Mouse (Mus musculus): ENCODE measurements around the gene Nyap1. TPM values are rescaled to one million over a fixed set of nuclear protein-coding genes. Genes with fewer than 3 reads are reported as not detected.

The Nyap1 gene
- polyA plus RNA-seq, 1 experiment from 2014 or later: 4.4 TPM

DNA sequence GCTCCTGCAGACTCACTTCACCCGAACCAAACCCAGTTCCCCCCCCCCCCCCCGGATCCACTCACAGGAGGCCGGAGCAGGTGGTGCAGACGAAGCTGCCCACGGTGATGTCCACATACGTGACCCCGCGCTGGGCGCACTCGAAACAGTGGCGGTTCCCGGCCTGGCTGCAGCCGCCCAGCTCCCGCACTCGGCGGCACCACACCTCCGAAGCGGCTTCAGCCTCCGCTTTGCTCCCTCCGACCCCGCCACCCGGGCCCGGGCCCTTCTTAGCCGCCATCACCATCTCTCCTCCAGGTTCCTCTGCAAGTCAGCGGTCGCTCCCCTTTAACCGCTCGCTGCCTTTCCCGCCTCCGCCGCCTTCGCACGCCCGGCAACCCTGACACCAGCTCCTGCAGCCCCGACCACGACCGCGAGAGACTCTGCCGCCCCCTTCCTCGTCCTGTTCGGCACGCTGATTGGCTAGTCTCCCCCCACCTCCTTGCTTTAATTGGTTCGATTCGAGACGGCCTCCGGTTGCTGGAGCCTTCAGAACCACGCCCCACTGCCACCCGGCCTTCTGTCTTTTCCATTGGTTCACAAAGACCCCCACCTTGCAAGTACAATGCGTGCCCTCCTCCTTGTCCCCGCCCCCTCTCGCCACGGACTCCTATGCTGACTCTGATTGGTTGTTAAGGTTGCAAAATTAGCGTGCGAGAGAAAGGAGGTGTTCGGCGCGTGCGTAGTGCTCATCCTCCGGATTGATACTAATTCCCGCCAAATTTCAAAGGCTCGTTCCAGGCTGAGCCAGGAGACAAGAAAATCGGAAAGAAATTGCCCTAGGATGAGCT, 56.9 kb downstream of the Nyap1 start, which contains the start of gene Agfg2:
Gene Agfg2 (minus strand): TSS at position 433 of the 830 bp plus-strand sequence.
- no peaks in the 10 kb centered on the region for H3K36me3 ChIP-seq (ENCODE audit: control insufficient read depth, insufficient read depth, low read length)
- H3K9ac ChIP-seq (ENCODE audit: low read length): peak within 1 kb of the TSS; percentile 66
- H3K9me3 ChIP-seq (ENCODE audit: control insufficient read depth, low read length): no peaks in the 10 kb centered on the region
- peaks cover 13% of the 10 kb centered on the region for H3K4me1 ChIP-seq (ENCODE audit: control insufficient read depth, insufficient read depth, low read length)
- DNase-seq (ENCODE audit: low spot score): peak; percentile 98
- peak within 1 kb of the TSS; percentile 49; the same call in 1 of the 2 replicates for H3K27ac ChIP-seq (ENCODE audit: low read depth, low read length)
- H3K4me3 ChIP-seq (ENCODE audit: low read depth, low read length): peak within 1 kb of the TSS; percentile 71
- ATAC-seq (ENCODE audit: insufficient read depth, low FRiP score, low TSS enrichment): peak; percentile 97
- no peaks in the 10 kb centered on the region for H3K27me3 ChIP-seq (ENCODE audit: control insufficient read depth, insufficient read depth, low read length)
- peak within 1 kb of the TSS; percentile 86 for H3K4me2 ChIP-seq (ENCODE audit: low read depth)
- under 1% methylated on average over 58 of the region's 62 CpGs for WGBS

DNA sequence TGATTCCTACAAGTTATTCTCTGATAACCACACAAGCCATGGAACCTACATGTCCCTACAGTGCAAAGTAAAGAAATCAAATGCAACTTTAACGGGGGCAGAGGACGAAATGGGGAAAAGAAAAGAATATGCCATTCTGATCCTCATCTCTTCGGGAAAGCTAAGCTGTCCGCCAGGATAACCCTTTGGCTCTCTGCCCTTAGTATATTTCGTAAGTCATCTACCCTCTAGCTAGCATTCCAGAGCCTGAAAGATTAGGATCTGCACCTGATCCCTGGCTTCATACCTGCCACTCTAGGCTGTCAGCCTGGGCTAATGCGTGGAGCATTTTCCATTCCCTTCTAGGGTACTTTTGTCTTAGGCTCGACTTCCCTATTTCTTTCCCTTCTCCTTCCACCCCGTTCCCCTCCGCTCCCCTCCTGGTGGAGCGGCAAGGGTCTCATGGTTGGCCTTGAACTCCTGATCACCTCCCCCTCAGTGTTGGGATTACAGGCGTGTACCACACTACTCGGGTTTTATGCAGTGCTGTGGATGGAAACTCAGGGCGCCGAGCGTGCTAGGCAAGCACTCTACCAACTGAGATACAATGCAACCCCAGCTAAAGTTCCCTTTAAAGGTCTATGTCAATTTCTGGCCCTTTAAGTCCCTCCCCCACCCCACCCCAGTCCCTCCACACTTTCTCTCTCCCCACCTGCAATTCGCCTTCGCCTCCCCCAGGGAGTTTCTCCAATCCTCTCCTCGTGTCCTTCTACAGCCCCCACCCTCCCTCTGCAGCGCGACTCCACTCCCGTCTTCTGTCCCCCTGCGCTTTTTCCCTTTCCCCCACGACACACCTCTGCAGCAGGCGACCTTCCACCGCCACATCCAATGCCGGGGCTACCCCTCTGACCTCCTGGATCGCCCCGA, 57.8 kb downstream of the Nyap1 start:
- Histone ChIP-seq H3K36me3 (ENCODE audit: control insufficient read depth, insufficient read depth, low read length) (no peaks in the 10 kb centered on the region), H3K9ac (ENCODE audit: low read length) (peak overlapping the region; percentile 66), H3K4me3 (ENCODE audit: low read depth, low read length) (peak overlapping the region; percentile 71), H3K4me2 (ENCODE audit: low read depth) (peak overlapping the region; percentile 86), H3K27ac (ENCODE audit: low read depth, low read length) (peak overlapping the region; percentile 49; the same call in 1 of the 2 replicates), H3K9me3 (ENCODE audit: control insufficient read depth, low read length) (no peaks in the 10 kb centered on the region), H3K27me3 (ENCODE audit: control insufficient read depth, insufficient read depth, low read length) (no peaks in the 10 kb centered on the region), H3K4me1 (ENCODE audit: control insufficient read depth, insufficient read depth, low read length) (peaks cover 13% of the 10 kb centered on the region)
- DNase-seq (ENCODE audit: low spot score) (peak; percentile 18), ATAC-seq (ENCODE audit: insufficient read depth, low FRiP score, low TSS enrichment) (peak; percentile 38; the same call in 1 of the 2 replicates)
- 20% methylated on average over 28 of the region's 28 CpGs for WGBS

DNA sequence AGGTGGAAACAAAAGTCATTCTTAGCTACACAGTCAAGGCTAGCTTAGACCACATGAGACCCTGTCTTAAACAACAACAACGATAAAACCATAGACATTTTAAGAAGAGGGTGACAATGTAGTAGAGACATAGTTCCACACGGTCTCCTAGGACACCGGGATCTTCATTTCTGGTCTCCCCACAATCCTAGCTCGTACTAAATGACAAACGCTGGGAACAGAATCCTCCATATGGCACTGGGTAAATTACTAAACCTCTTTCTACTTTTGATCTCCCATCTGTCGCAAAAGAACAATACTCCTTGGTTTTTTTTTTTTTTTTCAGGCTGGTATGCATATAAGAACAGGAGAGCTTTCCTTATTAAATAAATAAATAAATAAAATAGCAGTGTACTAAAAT, 58.9 kb downstream of the Nyap1 start:
- Histone ChIP-seq H3K9me3 (ENCODE audit: control insufficient read depth, low read length) (no peaks in the 10 kb centered on the region), H3K4me3 (ENCODE audit: low read depth, low read length) (no peak overlapping the region), H3K4me1 (ENCODE audit: control insufficient read depth, insufficient read depth, low read length) (peaks cover 13% of the 10 kb centered on the region), H3K9ac (ENCODE audit: low read length) (no peak overlapping the region), H3K4me2 (ENCODE audit: low read depth) (no peak overlapping the region; the same call in 1 of the 2 replicates), H3K27ac (ENCODE audit: low read depth, low read length) (no peak overlapping the region), H3K27me3 (ENCODE audit: control insufficient read depth, insufficient read depth, low read length) (no peaks in the 10 kb centered on the region), H3K36me3 (ENCODE audit: control insufficient read depth, insufficient read depth, low read length) (no peaks in the 10 kb centered on the region)
- ATAC-seq (ENCODE audit: insufficient read depth, low FRiP score, low TSS enrichment): no peak
- WGBS: 87% methylated on average over 6 of the region's 6 CpGs
- no peak for DNase-seq (ENCODE audit: low spot score)

Other genes starting within 250 kb of the Nyap1 start
- 53.9 and 57.9 TPM in 2 replicates for gene Pop7, start 239.1 kb downstream of the Nyap1 start, polyA plus RNA-seq (2014; fragmentation: Nextera tagmentation; extraction: Ambion mirVana)
- gene Gigyf1, start 223.1 kb downstream of the Nyap1 start, polyA plus RNA-seq (2014; fragmentation: Nextera tagmentation; extraction: Ambion mirVana): 9.5 and 10.6 TPM in 2 replicates
- 0.34 and 0.51 TPM in 2 replicates for gene Epo, start 208.4 kb downstream of the Nyap1 start, polyA plus RNA-seq (2014; fragmentation: Nextera tagmentation; extraction: Ambion mirVana)
- gene Gnb2, start 208.1 kb downstream of the Nyap1 start, polyA plus RNA-seq (2014; fragmentation: Nextera tagmentation; extraction: Ambion mirVana): 449 and 479 TPM in 2 replicates
- gene Actl6b, start 188.1 kb downstream of the Nyap1 start, polyA plus RNA-seq (2014; fragmentation: Nextera tagmentation; extraction: Ambion mirVana): 38.6 and 40.0 TPM in 2 replicates
- 0.97 and 1.2 TPM in 2 replicates for gene Tfr2, start 171.8 kb downstream of the Nyap1 start, polyA plus RNA-seq (2014; fragmentation: Nextera tagmentation; extraction: Ambion mirVana)
- 27.8 and 28.5 TPM in 2 replicates for gene Mospd3, start 140.5 kb downstream of the Nyap1 start, polyA plus RNA-seq (2014; fragmentation: Nextera tagmentation; extraction: Ambion mirVana)
- gene Pcolce, start 127.8 kb downstream of the Nyap1 start, polyA plus RNA-seq (2014; fragmentation: Nextera tagmentation; extraction: Ambion mirVana): 75.5 and 91.9 TPM in 2 replicates
- 0.21 TPM in 1 of 2 replicates, not detected in the other for gene Fbxo24, start 112.6 kb downstream of the Nyap1 start, polyA plus RNA-seq (2014; fragmentation: Nextera tagmentation; extraction: Ambion mirVana)
- 31.6 and 39.0 TPM in 2 replicates for gene Lrch4, start 112.5 kb downstream of the Nyap1 start, polyA plus RNA-seq (2014; fragmentation: Nextera tagmentation; extraction: Ambion mirVana)
- 6.7 and 8.2 TPM in 2 replicates for gene Gm20605, start 112.4 kb downstream of the Nyap1 start, polyA plus RNA-seq (2014; fragmentation: Nextera tagmentation; extraction: Ambion mirVana)
- 5.6 and 6.0 TPM in 2 replicates for gene Sap25, start 100.3 kb downstream of the Nyap1 start, polyA plus RNA-seq (2014; fragmentation: Nextera tagmentation; extraction: Ambion mirVana)
- gene Irs3, start 95.9 kb downstream of the Nyap1 start, polyA plus RNA-seq (2014; fragmentation: Nextera tagmentation; extraction: Ambion mirVana): 0.12 and 0.24 TPM in 2 replicates
- gene Agfg2, start 56.9 kb downstream of the Nyap1 start, polyA plus RNA-seq (2014; fragmentation: Nextera tagmentation; extraction: Ambion mirVana): 13.6 and 14.6 TPM in 2 replicates
- 73.9 and 75.6 TPM in 2 replicates for gene Tsc22d4, start 4.1 kb upstream of the Nyap1 start, polyA plus RNA-seq (2014; fragmentation: Nextera tagmentation; extraction: Ambion mirVana)
- 71.1 and 71.2 TPM in 2 replicates for gene Ppp1r35, start 37.2 kb upstream of the Nyap1 start, polyA plus RNA-seq (2014; fragmentation: Nextera tagmentation; extraction: Ambion mirVana)
- gene Mepce, start 46.0 kb upstream of the Nyap1 start, polyA plus RNA-seq (2014; fragmentation: Nextera tagmentation; extraction: Ambion mirVana): 10.0 and 10.7 TPM in 2 replicates
- 11.4 and 11.5 TPM in 2 replicates for gene Zcwpw1, start 46.2 kb upstream of the Nyap1 start, polyA plus RNA-seq (2014; fragmentation: Nextera tagmentation; extraction: Ambion mirVana)
- gene Pilra, start 94.7 kb upstream of the Nyap1 start, polyA plus RNA-seq (2014; fragmentation: Nextera tagmentation; extraction: Ambion mirVana): 0.33 and 0.84 TPM in 2 replicates
- not detected in 2 replicates for gene Pilrb1, start 116.5 kb upstream of the Nyap1 start, polyA plus RNA-seq (2014; fragmentation: Nextera tagmentation; extraction: Ambion mirVana)
- gene Pilrb2, start 130.2 kb upstream of the Nyap1 start, polyA plus RNA-seq (2014; fragmentation: Nextera tagmentation; extraction: Ambion mirVana): not detected in 2 replicates
- gene Cyp3a13, start 180.0 kb upstream of the Nyap1 start, polyA plus RNA-seq (2014; fragmentation: Nextera tagmentation; extraction: Ambion mirVana): 0.08 TPM in 1 of 2 replicates, not detected in the other
- gene Gjc3, start 221.5 kb upstream of the Nyap1 start, polyA plus RNA-seq (2014; fragmentation: Nextera tagmentation; extraction: Ambion mirVana): 0.09 TPM in 1 of 2 replicates, not detected in the other
- gene Azgp1, start 239.9 kb upstream of the Nyap1 start, polyA plus RNA-seq (2014; fragmentation: Nextera tagmentation; extraction: Ambion mirVana): not detected in 2 replicates